In genomic region chr19:10698131-10698991, GRCm38 (mm10) we compare ENCODE assay signal across 9 mouse cellular contexts. TPM values are rescaled to one million over a fixed set of nuclear protein-coding genes. Genes with fewer than 3 reads are reported as not detected.
DNase-seq lines count a peak whose midpoint lies in the region; ATAC-seq and TF ChIP-seq lines count a peak whose summit lies in the region.
"Had no signal": no experiment of that assay in that cellular context is flagged by ENCODE, and none has a peak within 500 bp of the region (broad histone marks: within the 10 kb centered on the region; RNA-seq: fewer than 3 reads in every experiment).

No protein-coding gene starts in this region.

- no peaks in the 10 kb centered on the region for H3K27me3 ChIP-seq in kidney, embryonic 16.5 days (ENCODE audit: insufficient read depth, low read length)
- no peaks in the 10 kb centered on the region for H3K27me3 ChIP-seq in liver, embryonic 12.5 days (replicated peaks)
- H3K27me3 ChIP-seq: hindbrain, embryonic 12.5 days had no signal

- H3K4me1 ChIP-seq in kidney, embryonic 16.5 days (ENCODE audit: insufficient read depth, low read length): peaks cover 62% of the 10 kb centered on the region
- peaks cover 83% of the 10 kb centered on the region for H3K4me1 ChIP-seq in bone marrow macrophage, adult 2 months (ENCODE audit: control insufficient read depth, insufficient read depth, low read length)
- peaks cover 89% of the 10 kb centered on the region for H3K4me1 ChIP-seq in liver, embryonic 12.5 days

- 79% methylated on average over 9 of the region's 9 CpGs for WGBS in kidney, embryonic 16.5 days
- 35% methylated on average over 9 of the region's 9 CpGs for WGBS in liver, embryonic 12.5 days (ENCODE audit: insufficient replicate concordance)

- peak; percentile 52; the same call in 1 of the 2 replicates for ATAC-seq in kidney, embryonic 16.5 days (ENCODE audit: low FRiP score, low TSS enrichment)
- no peak for ATAC-seq in liver, embryonic 12.5 days
- ATAC-seq in CD4-positive, CD25-positive, alpha-beta regulatory T cell, adult 4 months: no peak

- TF ChIP-seq CTCF in bone marrow macrophage, adult 2 months (IDR thresholded peaks at IDR 0.05; ENCODE audit: low read depth, low read length): no peak

- no peak for DNase-seq in kidney, adult 8-10 months
- DNase-seq in Muller cell, postnatal 12 days (ENCODE audit: inconsistent ontology term): peak; percentile 62
- no peak for DNase-seq in spleen, postnatal 4 days (ENCODE audit: low spot score in 2 of 2)
- DNase-seq in adrenal gland, postnatal 14 days: no peak

- no peak overlapping the region for H3K4me2 ChIP-seq in kidney, embryonic 16.5 days (replicated peaks; ENCODE audit: low read depth, low read length)
- peak overlapping the region; percentile 36 for H3K4me2 ChIP-seq in liver, embryonic 12.5 days
- H3K4me2 ChIP-seq: hindbrain, embryonic 12.5 days had no signal

- no peaks in the 10 kb centered on the region for H3K36me3 ChIP-seq in kidney, embryonic 16.5 days (ENCODE audit: insufficient read depth, low read length)
- no peaks in the 10 kb centered on the region for H3K36me3 ChIP-seq in liver, embryonic 12.5 days
- H3K36me3 ChIP-seq: hindbrain, embryonic 12.5 days had no signal

- H3K9ac ChIP-seq in kidney, embryonic 16.5 days (replicated peaks; ENCODE audit: low read length): 0 out of 2 replicates have a peak overlapping the region, but pooled peaks have one; percentile 9
- H3K9ac ChIP-seq in liver, embryonic 12.5 days: no peak overlapping the region
- H3K9ac ChIP-seq: hindbrain, embryonic 12.5 days had no signal

- TF ChIP-seq POLR2A in bone marrow macrophage, adult 2 months (IDR thresholded peaks at IDR 0.05; ENCODE audit: borderline replicate concordance, low read depth, low read length): no peak

- H3K27ac ChIP-seq in kidney, embryonic 16.5 days (ENCODE audit: low read length): peak overlapping the region; percentile 71
- H3K27ac ChIP-seq in bone marrow macrophage, adult 2 months (ENCODE audit: insufficient read depth, low read depth, low read length): peak overlapping the region; percentile 77
- peak overlapping the region; percentile 78 for H3K27ac ChIP-seq in liver, embryonic 12.5 days
- H3K27ac ChIP-seq: hindbrain, embryonic 12.5 days had no signal

- H3K9me3 ChIP-seq in kidney, embryonic 16.5 days (ENCODE audit: low read length): no peaks in the 10 kb centered on the region
- no peaks in the 10 kb centered on the region for H3K9me3 ChIP-seq in liver, embryonic 12.5 days (replicated peaks)
- H3K9me3 ChIP-seq: hindbrain, embryonic 12.5 days had no signal

- H3K4me3 ChIP-seq in kidney, embryonic 16.5 days (ENCODE audit: low read length): no peak overlapping the region
- H3K4me3 ChIP-seq in bone marrow macrophage, adult 2 months (ENCODE audit: insufficient read depth, low read length): no peak overlapping the region
- H3K4me3 ChIP-seq in liver, embryonic 12.5 days: no peak overlapping the region
- H3K4me3 ChIP-seq: hindbrain, embryonic 12.5 days had no signal

RNA-seq across cellular contexts. Expression of gene Vps37c, which starts 9.8 kb away (rescaled TPM):
- 36.2 and 37.6 TPM in 2 replicates for polyA plus RNA-seq in kidney, embryonic 16.5 days (2015; fragmentation: Nextera tagmentation; extraction: Ambion mirVana)
- polyA plus RNA-seq in bone marrow macrophage, adult 2 months (2012; ENCODE audit: insufficient read depth, insufficient read length, missing spikeins): 39.9 and 41.7 TPM in 2 replicates
- 14.5 and 14.8 TPM in 2 replicates for polyA plus RNA-seq in liver, embryonic 12.5 days (2016; fragmentation: Nextera tagmentation; extraction: Ambion mirVana)
- polyA plus RNA-seq in CD4-positive, CD25-positive, alpha-beta regulatory T cell, adult 4 months (2017; shearing (Covaris generic)): 10 to 100 TPM; 14.5 to 15.7 TPM
- total RNA-seq in adrenal gland, postnatal 14 days (2021): 19.1 and 23.6 TPM in 2 replicates

RNA-seq across cellular contexts. Expression of gene Pga5, which starts 20.5 kb away (rescaled TPM):
- not detected in 2 replicates for polyA plus RNA-seq in kidney, embryonic 16.5 days (2015; fragmentation: Nextera tagmentation; extraction: Ambion mirVana)
- polyA plus RNA-seq in bone marrow macrophage, adult 2 months (2012; ENCODE audit: insufficient read depth, insufficient read length, missing spikeins): not detected in 2 replicates
- polyA plus RNA-seq in liver, embryonic 12.5 days (2016; fragmentation: Nextera tagmentation; extraction: Ambion mirVana): 0.08 TPM in 1 of 2 replicates, not detected in the other
- not detected for polyA plus RNA-seq in CD4-positive, CD25-positive, alpha-beta regulatory T cell, adult 4 months (2017; shearing (Covaris generic))
- not detected in 2 replicates for total RNA-seq in adrenal gland, postnatal 14 days (2021)
- polyA plus RNA-seq: hindbrain, embryonic 12.5 days had no signal

RNA-seq across cellular contexts. Expression of gene Cd5, which starts 40.4 kb away (rescaled TPM):
- polyA plus RNA-seq in kidney, embryonic 16.5 days (2015; fragmentation: Nextera tagmentation; extraction: Ambion mirVana): 0.19 and 0.31 TPM in 2 replicates
- polyA plus RNA-seq in bone marrow macrophage, adult 2 months (2012; ENCODE audit: insufficient read depth, insufficient read length, missing spikeins): not detected in 2 replicates
- polyA plus RNA-seq in liver, embryonic 12.5 days (2016; fragmentation: Nextera tagmentation; extraction: Ambion mirVana): 0.24 TPM in 1 of 2 replicates, not detected in the other
- 100 to 1,000 TPM; 449 to 646 TPM for polyA plus RNA-seq in CD4-positive, CD25-positive, alpha-beta regulatory T cell, adult 4 months (2017; shearing (Covaris generic))
- total RNA-seq in adrenal gland, postnatal 14 days (2021): 1.3 and 8.7 TPM in 2 replicates

Comparison
In these comparisons a context has a peak if more than half of its experiments do, and no peak if none do; other contexts are left out.
1. RNA of gene Cd5, which starts 40.4 kb away (polyA plus RNA-seq): 449 to 646 TPM in CD4-positive, CD25-positive, alpha-beta regulatory T cell, adult 4 months; 0.19 to 0.31 TPM in kidney, embryonic 16.5 days, not detected in bone marrow macrophage, adult 2 months and 0.24 TPM in liver, embryonic 12.5 days; every median in the first group is over 100 times any median in the second.
2. Peak in every context shown above with its lines, with median percentiles within 50 percentile points of each other: H3K27ac ChIP-seq.